Mouse (Mus musculus): ENCODE data around the gene Osbpl6. TPM values are rescaled to one million over a fixed set of nuclear protein-coding genes. Genes with fewer than 3 reads are reported as not detected.
"Not testable (repeated sequence)": the region's sequence is repeated elsewhere in the genome, so short reads cannot be mapped to it uniquely, and the experiment has no call there.

Gene Osbpl6
- polyA plus RNA-seq, 1 experiment from 2014 or later = 5.9 TPM

- Histone ChIP-seq H3K9ac (ENCODE audit: low read length) (no peak overlapping the region), H3K4me3 (ENCODE audit: low read length) (no peak overlapping the region), H3K4me1 (ENCODE audit: control insufficient read depth, insufficient read depth, low read length) (no peaks in the 10 kb centered on the region), H3K36me3 (ENCODE audit: control insufficient read depth, insufficient read depth) (peaks cover 7% of the 10 kb centered on the region; the same call in 1 of the 2 replicates), H3K27ac (ENCODE audit: low read length) (no peak overlapping the region), H3K9me3 (replicated peaks; ENCODE audit: control insufficient read depth, low read length) (peaks cover 1% of the 10 kb centered on the region; the same call in 1 of the 2 replicates), H3K27me3 (ENCODE audit: control insufficient read depth, insufficient read depth, low read length) (no peaks in the 10 kb centered on the region), H3K4me2 (ENCODE audit: low read depth, low read length) (no peak overlapping the region)
- 83% methylated on average over 5 of the region's 5 CpGs for WGBS
- no peak for ATAC-seq (replicated peaks; ENCODE audit: extremely low read depth, insufficient read depth, low FRiP score)
These were observed 213.9 kb downstream of the Osbpl6 start for GRCm38 (mm10) chr2:76620188-76620587.

- no peak overlapping the region for H3K9ac ChIP-seq (ENCODE audit: low read length)
- no peak overlapping the region for H3K4me2 ChIP-seq (ENCODE audit: low read depth, low read length)
- no peaks in the 10 kb centered on the region for H3K27me3 ChIP-seq (ENCODE audit: control insufficient read depth, insufficient read depth, low read length)
- no peaks in the 10 kb centered on the region for H3K4me1 ChIP-seq (ENCODE audit: control insufficient read depth, insufficient read depth, low read length)
- peaks cover 18% of the 10 kb centered on the region for H3K36me3 ChIP-seq (ENCODE audit: control insufficient read depth, insufficient read depth)
- H3K9me3 ChIP-seq (replicated peaks; ENCODE audit: control insufficient read depth, low read length) = peaks cover 8% of the 10 kb centered on the region
- ATAC-seq (replicated peaks; ENCODE audit: extremely low read depth, insufficient read depth, low FRiP score) = no peak
- H3K4me3 ChIP-seq (ENCODE audit: low read length) = no peak overlapping the region
- WGBS = 77% methylated on average over 1 of the region's 1 CpGs
- no peak overlapping the region for H3K27ac ChIP-seq (ENCODE audit: low read length)
These were observed 215.4 kb downstream of the Osbpl6 start for GRCm38 (mm10) chr2:76621724-76622123.

- WGBS = 85% methylated on average over 2 of the region's 2 CpGs
- ATAC-seq (replicated peaks; ENCODE audit: extremely low read depth, insufficient read depth, low FRiP score); H3K4me3 ChIP-seq (ENCODE audit: low read length); H3K27me3 ChIP-seq (ENCODE audit: control insufficient read depth, insufficient read depth, low read length); H3K9ac ChIP-seq (ENCODE audit: low read length); H3K9me3 ChIP-seq (replicated peaks; ENCODE audit: control insufficient read depth, low read length); H3K27ac ChIP-seq (ENCODE audit: low read length); H3K4me2 ChIP-seq (ENCODE audit: low read depth, low read length); H3K4me1 ChIP-seq (ENCODE audit: control insufficient read depth, insufficient read depth, low read length): not testable (repeated sequence)
- H3K36me3 ChIP-seq (ENCODE audit: control insufficient read depth, insufficient read depth) = peaks cover 22% of the 10 kb centered on the region
These were observed 216.0 kb downstream of the Osbpl6 start for GRCm38 (mm10) chr2:76622316-76622715.

GRCm38 (mm10) chr2:76630293-76630692, 224.0 kb downstream of the Osbpl6 start:
- Histone ChIP-seq H3K27me3 (ENCODE audit: control insufficient read depth, insufficient read depth, low read length) (no peaks in the 10 kb centered on the region), H3K4me1 (ENCODE audit: control insufficient read depth, insufficient read depth, low read length) (no peaks in the 10 kb centered on the region), H3K4me3 (ENCODE audit: low read length) (no peak overlapping the region), H3K27ac (ENCODE audit: low read length) (no peak overlapping the region), H3K9ac (ENCODE audit: low read length) (no peak overlapping the region), H3K36me3 (ENCODE audit: control insufficient read depth, insufficient read depth) (peaks cover 60% of the 10 kb centered on the region), H3K4me2 (ENCODE audit: low read depth, low read length) (no peak overlapping the region), H3K9me3 (replicated peaks; ENCODE audit: control insufficient read depth, low read length) (peaks cover 6% of the 10 kb centered on the region)
- WGBS = 81% methylated on average over 12 of the region's 12 CpGs
- ATAC-seq (replicated peaks; ENCODE audit: extremely low read depth, insufficient read depth, low FRiP score) = no peak

GRCm38 (mm10) chr2:76631600-76631999, 225.3 kb downstream of the Osbpl6 start:
- WGBS = 94% methylated on average over 4 of the region's 4 CpGs
- Histone ChIP-seq H3K9me3 (replicated peaks; ENCODE audit: control insufficient read depth, low read length) (no peaks in the 10 kb centered on the region; the same call in 1 of the 2 replicates), H3K4me3 (ENCODE audit: low read length) (no peak overlapping the region), H3K36me3 (ENCODE audit: control insufficient read depth, insufficient read depth) (peaks cover 64% of the 10 kb centered on the region), H3K4me2 (ENCODE audit: low read depth, low read length) (no peak overlapping the region), H3K9ac (ENCODE audit: low read length) (no peak overlapping the region), H3K27ac (ENCODE audit: low read length) (no peak overlapping the region), H3K27me3 (ENCODE audit: control insufficient read depth, insufficient read depth, low read length) (no peaks in the 10 kb centered on the region), H3K4me1 (ENCODE audit: control insufficient read depth, insufficient read depth, low read length) (no peaks in the 10 kb centered on the region)
- no peak for ATAC-seq (replicated peaks; ENCODE audit: extremely low read depth, insufficient read depth, low FRiP score)

GRCm38 (mm10) chr2:76639637-76640036, 233.3 kb downstream of the Osbpl6 start:
- no peak overlapping the region for H3K27ac ChIP-seq (ENCODE audit: low read length)
- H3K27me3 ChIP-seq (ENCODE audit: control insufficient read depth, insufficient read depth, low read length) = no peaks in the 10 kb centered on the region
- H3K9me3 ChIP-seq (replicated peaks; ENCODE audit: control insufficient read depth, low read length) = no peaks in the 10 kb centered on the region
- no peak for ATAC-seq (replicated peaks; ENCODE audit: extremely low read depth, insufficient read depth, low FRiP score)
- H3K4me1 ChIP-seq (ENCODE audit: control insufficient read depth, insufficient read depth, low read length) = no peaks in the 10 kb centered on the region
- no peak overlapping the region for H3K9ac ChIP-seq (ENCODE audit: low read length)
- H3K4me3 ChIP-seq (ENCODE audit: low read length) = no peak overlapping the region
- peaks cover 35% of the 10 kb centered on the region for H3K36me3 ChIP-seq (ENCODE audit: control insufficient read depth, insufficient read depth)
- H3K4me2 ChIP-seq (ENCODE audit: low read depth, low read length) = no peak overlapping the region
- WGBS = 93% methylated on average over 2 of the region's 2 CpGs

- Histone ChIP-seq H3K27ac (ENCODE audit: low read length) (no peak overlapping the region), H3K27me3 (ENCODE audit: control insufficient read depth, insufficient read depth, low read length) (no peaks in the 10 kb centered on the region), H3K9ac (ENCODE audit: low read length) (no peak overlapping the region), H3K36me3 (ENCODE audit: control insufficient read depth, insufficient read depth) (peaks cover 13% of the 10 kb centered on the region), H3K9me3 (replicated peaks; ENCODE audit: control insufficient read depth, low read length) (no peaks in the 10 kb centered on the region), H3K4me1 (ENCODE audit: control insufficient read depth, insufficient read depth, low read length) (peaks cover 10% of the 10 kb centered on the region), H3K4me3 (ENCODE audit: low read length) (no peak overlapping the region), H3K4me2 (ENCODE audit: low read depth, low read length) (no peak overlapping the region)
- ATAC-seq (replicated peaks; ENCODE audit: extremely low read depth, insufficient read depth, low FRiP score) = no peak
These were observed 237.5 kb downstream of the Osbpl6 start for GRCm38 (mm10) chr2:76643801-76644200.

GRCm38 (mm10) chr2:76647441-76647869, 241.1 kb downstream of the Osbpl6 start:
- ATAC-seq (replicated peaks; ENCODE audit: extremely low read depth, insufficient read depth, low FRiP score) = peak; percentile 23
- peak overlapping the region; percentile 84 for H3K9ac ChIP-seq (ENCODE audit: low read length)
- H3K36me3 ChIP-seq (ENCODE audit: control insufficient read depth, insufficient read depth) = no peaks in the 10 kb centered on the region
- peak overlapping the region; percentile 83 for H3K27ac ChIP-seq (ENCODE audit: low read length)
- peak overlapping the region; percentile 85 for H3K4me2 ChIP-seq (ENCODE audit: low read depth, low read length)
- under 1% methylated on average over 27 of the region's 32 CpGs for WGBS
- no peaks in the 10 kb centered on the region for H3K27me3 ChIP-seq (ENCODE audit: control insufficient read depth, insufficient read depth, low read length)
- peak overlapping the region; percentile 72 for H3K4me3 ChIP-seq (ENCODE audit: low read length)
- peaks cover 12% of the 10 kb centered on the region for H3K4me1 ChIP-seq (ENCODE audit: control insufficient read depth, insufficient read depth, low read length)
- no peaks in the 10 kb centered on the region for H3K9me3 ChIP-seq (replicated peaks; ENCODE audit: control insufficient read depth, low read length)

GRCm38 (mm10) chr2:76647883-76648570, 241.7 kb downstream of the Osbpl6 start, which contains the start of the genes Prkra and Pjvk:
Prkra (minus strand) TSS chr2:76648015.
Pjvk (plus strand) TSS chr2:76648476.
- ATAC-seq (replicated peaks; ENCODE audit: extremely low read depth, insufficient read depth, low FRiP score) = peak; percentile 98
- peak within 1 kb of the TSS; percentile 72 for H3K4me3 ChIP-seq (ENCODE audit: low read length)

More at GRCm38 (mm10) chr2:76647883-76648570, 241.7 kb downstream of the Osbpl6 start, which contains the start of the genes Prkra and Pjvk:
- Histone ChIP-seq H3K4me1 (ENCODE audit: control insufficient read depth, insufficient read depth, low read length) (peaks cover 12% of the 10 kb centered on the region), H3K9me3 (replicated peaks; ENCODE audit: control insufficient read depth, low read length) (no peaks in the 10 kb centered on the region), H3K9ac (ENCODE audit: low read length) (peak within 1 kb of the TSS; percentile 84), H3K27ac (ENCODE audit: low read length) (peak within 1 kb of the TSS; percentile 83), H3K36me3 (ENCODE audit: control insufficient read depth, insufficient read depth) (no peaks in the 10 kb centered on the region), H3K4me2 (ENCODE audit: low read depth, low read length) (peak within 1 kb of the TSS; percentile 85), H3K27me3 (ENCODE audit: control insufficient read depth, insufficient read depth, low read length) (no peaks in the 10 kb centered on the region)
- WGBS = under 1% methylated on average over 41 of the region's 42 CpGs

All from heart, embryonic 16.5 days (tissue).